Mouse (Mus musculus) liver, embryonic 14.5 days (tissue): ENCODE data around the gene Slc7a12. TPM values are rescaled to one million over a fixed set of nuclear protein-coding genes. Genes with fewer than 3 reads are reported as not detected.

Source experiments
- ATAC-seq: fragments of 200-750 bp; cut with Nextera tagmentation; 2 replicates; pipeline ENCODE4 v1.8.0; 2017; ENCODE audit warnings: moderate number of reproducible peaks, mild to moderate bottlenecking, moderate library complexity; ENCODE audit not compliant: insufficient read depth
- DNase-seq, 3 experiments: peaks; one replicate each; pipeline ENCODE4 v3.0.0-alpha.2; 2012 to 2013; ENCODE audit warnings: low read depth in 3 of 3, low spot score in 3 of 3
- H3K27ac ChIP-seq: fragments of 300-500 bp; sonication (generic); 2 replicates; pipeline ENCODE4 v1.5.1; 2014; ENCODE audit warnings: moderate library complexity, mild to moderate bottlenecking, control low read depth, inconsistent platforms
- H3K27me3 ChIP-seq: fragments of 300-500 bp; sonication (generic); 2 replicates; pipeline ENCODE4 v1.6.1; 2014; ENCODE audit warnings: mild to moderate bottlenecking, low read length, moderate library complexity; ENCODE audit not compliant: control insufficient read depth, insufficient read depth
- H3K36me3 ChIP-seq: fragments of 300-500 bp; sonication (generic); replicated peaks from 2 replicates; pipeline ENCODE4 v1.6.1; 2014; ENCODE audit warnings: low read depth; ENCODE audit not compliant: control insufficient read depth, insufficient read depth
- H3K4me1 ChIP-seq, 2 experiments: fragments of 200-500 bp in 1 of 2; fragments of 300-500 bp in 1 of 2; sonication (generic) in 1 of 2; replicated peaks; 2 replicates each; pipeline ENCODE4 v1.6.1; 2012 to 2014; ENCODE audit warnings: antibody characterized with exemption in 1 of 2, inconsistent platforms in 1 of 2, low read length in 1 of 2; ENCODE audit not compliant: control insufficient read depth in 2 of 2, insufficient read depth in 2 of 2
- H3K4me2 ChIP-seq: fragments of 300-500 bp; sonication (generic); 2 replicates; pipeline ENCODE4 v1.6.1; 2014; ENCODE audit warnings: low read depth, mild to moderate bottlenecking, control low read depth, moderate library complexity
- H3K4me3 ChIP-seq, 2 experiments: fragments of 200-500 bp in 1 of 2; fragments of 300-500 bp in 1 of 2; sonication (generic) in 1 of 2; 2 replicates each; pipeline ENCODE4 v1.5.1; 2012 to 2014; ENCODE audit warnings: low read depth in 2 of 2, low read length in 2 of 2, mild to moderate bottlenecking in 2 of 2, control low read depth in 1 of 2, inconsistent platforms in 1 of 2, moderate library complexity in 1 of 2; ENCODE audit not compliant: insufficient read depth in 1 of 2
- H3K9ac ChIP-seq: fragments of 300-500 bp; sonication (generic); replicated peaks from 2 replicates; pipeline ENCODE4 v1.6.1; 2014; ENCODE audit warnings: mild to moderate bottlenecking, control low read depth, moderate library complexity
- H3K9me3 ChIP-seq: fragments of 300-500 bp; sonication (generic); 2 replicates; pipeline ENCODE4 v1.6.1; 2016; ENCODE audit warnings: low read length, mixed read lengths; ENCODE audit not compliant: control insufficient read depth
- CTCF ChIP-seq: IDR thresholded peaks from 2 replicates; pipeline ENCODE4 v1.5.1; 2016; ENCODE audit warnings: antibody characterized with exemption, low read depth, control low read depth
- EP300 ChIP-seq: IDR thresholded peaks from 2 replicates; pipeline ENCODE4 v1.6.1; 2016; ENCODE audit warnings: antibody characterized with exemption, low read depth
- WGBS: fragments of 180-500 bp; shearing (Covaris S2); extraction: QIAGEN DNeasy Blood & Tissue Kit; methylation state at CpG from one replicate; pipeline ENCODE4 v1.1.7; 2014; ENCODE audit not compliant: insufficient replicate concordance; 5-methylcytosine and 5-hydroxymethylcytosine counted together
- polyA plus RNA-seq, 2 experiments: library from polyadenylated mRNA; depleted of rRNA in 1 of 2; stranded (reverse) in 1 of 2; unstranded in 1 of 2; fragments of >200 nt; fragmentation: Nextera tagmentation in 1 of 2; extraction: Ambion mirVana in 1 of 2; gene quantifications; 2 replicates each; pipeline versions ENCODE4 v1.2.1 to v1.2.3; 2012 to 2014

Slc7a12 gene
- not detected in 2 replicates for polyA plus RNA-seq (2012; rRNA removed)
- not detected in 2 replicates for polyA plus RNA-seq (2014; fragmentation: Nextera tagmentation; extraction: Ambion mirVana)

DNA sequence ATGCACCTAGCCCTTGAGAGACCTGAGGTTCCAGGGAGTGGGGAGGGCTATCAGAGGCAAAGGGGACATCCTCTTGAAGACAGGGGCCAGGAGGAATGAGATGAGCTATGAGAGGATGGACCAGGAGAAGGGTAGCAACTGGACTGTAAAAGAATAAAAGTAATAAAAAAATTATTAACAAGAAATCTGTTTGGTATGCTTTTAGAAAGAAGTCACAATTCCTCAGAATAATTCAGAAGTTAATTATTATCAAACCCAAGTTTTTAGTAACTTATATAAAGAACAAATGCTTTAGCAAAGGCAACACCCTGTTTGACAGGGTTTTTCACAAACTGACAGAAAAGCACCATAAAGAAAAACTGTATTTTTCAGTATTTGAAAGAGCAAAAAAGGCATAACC, at the start of gene Slc7a12:
Gene Slc7a12 (plus strand): TSS at position 301 of the 400 bp plus-strand sequence.
- ATAC-seq (no peak), DNase-seq (no peak)
- H3K36me3 ChIP-seq = no peaks in the 10 kb centered on the region
- no peaks in the 10 kb centered on the region for H3K27me3 ChIP-seq
- no peak within 1 kb of the TSS for H3K4me3 ChIP-seq
- H3K9me3 ChIP-seq = no peaks in the 10 kb centered on the region
- H3K4me1 ChIP-seq = no peaks in the 10 kb centered on the region
- no peak within 1 kb of the TSS for H3K4me2 ChIP-seq
- H3K9ac ChIP-seq = no peak within 1 kb of the TSS
- no peak for TF ChIP-seq EP300
- TF ChIP-seq CTCF = no peak
- H3K27ac ChIP-seq = no peak within 1 kb of the TSS

GRCm38 (mm10) chr3:14432381-14432780, 48.1 kb upstream of the Slc7a12 start:
- Histone ChIP-seq H3K9ac (no peak overlapping the region), H3K4me2 (no peak overlapping the region), H3K4me3 (no peak overlapping the region), H3K27me3 (no peaks in the 10 kb centered on the region), H3K9me3 (no peaks in the 10 kb centered on the region), H3K36me3 (no peaks in the 10 kb centered on the region), H3K27ac (no peak overlapping the region), H3K4me1 (no peaks in the 10 kb centered on the region)
- DNase-seq (no peak), ATAC-seq (no peak)
- 48% methylated on average over 1 of the region's 1 CpGs for WGBS
- TF ChIP-seq CTCF = no peak
- no peak for TF ChIP-seq EP300

DNA sequence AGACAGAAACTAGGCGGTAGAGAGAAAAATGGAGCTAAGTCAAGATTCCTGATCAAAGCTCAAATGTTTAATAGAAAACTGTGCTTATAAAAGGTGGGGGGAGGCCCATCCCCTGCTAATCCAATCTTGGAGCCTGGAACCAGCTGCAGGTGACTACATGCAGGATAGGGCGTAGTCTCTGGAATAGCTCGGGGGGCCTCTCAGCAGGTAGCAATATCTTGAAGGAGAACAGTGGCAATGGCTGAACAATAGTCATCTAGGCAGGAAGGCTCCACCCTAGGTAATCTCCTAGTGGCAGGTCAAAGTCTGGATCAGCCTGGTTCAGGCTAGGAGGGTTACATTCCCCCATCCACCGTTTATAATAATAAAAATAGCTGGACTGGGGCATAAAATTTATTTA, 34.5 kb upstream of the Slc7a12 start:
- WGBS = 76% methylated on average over 4 of the region's 4 CpGs
- no peak overlapping the region for H3K4me2 ChIP-seq
- no peak overlapping the region for H3K4me3 ChIP-seq
- DNase-seq = no peak
- ATAC-seq = no peak
- TF ChIP-seq CTCF (no peak), EP300 (no peak)
- H3K4me1 ChIP-seq = no peaks in the 10 kb centered on the region
- no peaks in the 10 kb centered on the region for H3K36me3 ChIP-seq
- H3K27me3 ChIP-seq = no peaks in the 10 kb centered on the region
- H3K27ac ChIP-seq = no peak overlapping the region
- H3K9ac ChIP-seq = no peak overlapping the region
- no peaks in the 10 kb centered on the region for H3K9me3 ChIP-seq

- H3K4me2 ChIP-seq = no peak overlapping the region
- no peak overlapping the region for H3K4me3 ChIP-seq
- no peaks in the 10 kb centered on the region for H3K36me3 ChIP-seq
These were observed 33.8 kb upstream of the Slc7a12 start for GRCm38 (mm10) chr3:14446691-14447090.

More at GRCm38 (mm10) chr3:14446691-14447090, 33.8 kb upstream of the Slc7a12 start:
- TF ChIP-seq CTCF = no peak
- no peak for TF ChIP-seq EP300
- Histone ChIP-seq H3K4me1 (no peaks in the 10 kb centered on the region), H3K27me3 (no peaks in the 10 kb centered on the region), H3K9me3 (no peaks in the 10 kb centered on the region), H3K9ac (no peak overlapping the region), H3K27ac (no peak overlapping the region)
- WGBS = 85% methylated on average over 4 of the region's 4 CpGs
- ATAC-seq = no peak
- no peak for DNase-seq

Other genes starting within 250 kb of the Slc7a12 start
- 31.7 and 81.8 TPM in 2 replicates for gene 1810022K09Rik, start 130.6 kb downstream of the Slc7a12 start, polyA plus RNA-seq (2012; rRNA removed)
- 269 and 289 TPM in 2 replicates for gene 1810022K09Rik, start 130.6 kb downstream of the Slc7a12 start, polyA plus RNA-seq (2014; fragmentation: Nextera tagmentation; extraction: Ambion mirVana)
- 1.1 and 1.8 TPM in 2 replicates for gene Car13, start 161.0 kb downstream of the Slc7a12 start, polyA plus RNA-seq (2012; rRNA removed)
- 2.0 and 2.2 TPM in 2 replicates for gene Car13, start 161.0 kb downstream of the Slc7a12 start, polyA plus RNA-seq (2014; fragmentation: Nextera tagmentation; extraction: Ambion mirVana)